Mouse (Mus musculus) forebrain, postnatal 0 days (tissue): ENCODE data around the gene Nle1. TPM values are rescaled to one million over a fixed set of nuclear protein-coding genes. Genes with fewer than 3 reads are reported as not detected.
A peak's percentile ranks its signal among the peaks of the same experiment; 100 is the strongest.

Experiments used
- ATAC-seq: fragments of 200-750 bp; cut with Nextera tagmentation; 2 replicates; pipeline ENCODE4 v1.8.0; 2017; ENCODE audit warnings: mild to moderate bottlenecking, moderate library complexity
- DNase-seq: peaks from one replicate; pipeline ENCODE4 v3.0.0-alpha.2; 2015
- H3K27ac ChIP-seq: fragments of 300-500 bp; sonication (generic); 2 replicates; pipeline ENCODE4 v1.5.1; 2014; ENCODE audit warnings: low read depth, mild to moderate bottlenecking, antibody characterized with exemption, low read length, moderate library complexity, mixed read lengths
- H3K27me3 ChIP-seq: fragments of 300-500 bp; sonication (generic); 2 replicates; pipeline ENCODE4 v1.6.1; 2014; ENCODE audit warnings: mild to moderate bottlenecking, low read length, mixed read lengths; ENCODE audit not compliant: insufficient read depth
- H3K36me3 ChIP-seq: fragments of 300-500 bp; sonication (generic); 2 replicates; pipeline ENCODE4 v1.6.1; 2014; ENCODE audit warnings: mild to moderate bottlenecking, moderate library complexity; ENCODE audit not compliant: insufficient read depth
- H3K4me1 ChIP-seq: fragments of 300-500 bp; sonication (generic); 2 replicates; pipeline ENCODE4 v1.6.1; 2014; ENCODE audit warnings: antibody characterized with exemption; ENCODE audit not compliant: insufficient read depth
- H3K4me2 ChIP-seq: fragments of 300-500 bp; sonication (generic); 2 replicates; pipeline ENCODE4 v1.6.1; 2014; ENCODE audit warnings: low read depth, mild to moderate bottlenecking, moderate library complexity
- H3K4me3 ChIP-seq: fragments of 300-500 bp; sonication (generic); 2 replicates; pipeline ENCODE4 v1.5.1; 2014; ENCODE audit warnings: low read depth, low read length, mixed read lengths
- H3K9ac ChIP-seq: fragments of 300-500 bp; sonication (generic); 2 replicates; pipeline ENCODE4 v1.6.1; 2014; ENCODE audit warnings: mild to moderate bottlenecking
- H3K9me3 ChIP-seq: fragments of 300-500 bp; sonication (generic); 2 replicates; pipeline ENCODE4 v1.6.1; 2016; ENCODE audit warnings: low read length
- CTCF ChIP-seq: sonication (generic); IDR thresholded peaks from 2 replicates; pipeline ENCODE4 v1.5.1; 2016; ENCODE audit warnings: antibody characterized with exemption, control low read depth, low read depth
- WGBS: fragments of 180-500 bp; shearing (Covaris S2); extraction: QIAGEN DNeasy Blood & Tissue Kit; methylation state at CpG from one replicate; pipeline ENCODE4 v1.1.7; 2014; 5-methylcytosine and 5-hydroxymethylcytosine counted together
- polyA plus RNA-seq: library from polyadenylated mRNA; unstranded; fragments of >200 nt; fragmentation: Nextera tagmentation; extraction: Ambion mirVana; gene quantifications from 2 replicates; pipeline ENCODE4 v1.2.1, GENCODE M21; 2015
- total RNA-seq: library from RNA; depleted of rRNA; stranded (reverse); fragments of >200 nt; gene quantifications from 2 replicates; pipeline ENCODE4 v1.2.3, GENCODE M21; 2014

Gene Nle1
- total and polyA plus RNA-seq, 2 experiments from 2014 or later, result 26.4 to 34.9 TPM

DNA sequence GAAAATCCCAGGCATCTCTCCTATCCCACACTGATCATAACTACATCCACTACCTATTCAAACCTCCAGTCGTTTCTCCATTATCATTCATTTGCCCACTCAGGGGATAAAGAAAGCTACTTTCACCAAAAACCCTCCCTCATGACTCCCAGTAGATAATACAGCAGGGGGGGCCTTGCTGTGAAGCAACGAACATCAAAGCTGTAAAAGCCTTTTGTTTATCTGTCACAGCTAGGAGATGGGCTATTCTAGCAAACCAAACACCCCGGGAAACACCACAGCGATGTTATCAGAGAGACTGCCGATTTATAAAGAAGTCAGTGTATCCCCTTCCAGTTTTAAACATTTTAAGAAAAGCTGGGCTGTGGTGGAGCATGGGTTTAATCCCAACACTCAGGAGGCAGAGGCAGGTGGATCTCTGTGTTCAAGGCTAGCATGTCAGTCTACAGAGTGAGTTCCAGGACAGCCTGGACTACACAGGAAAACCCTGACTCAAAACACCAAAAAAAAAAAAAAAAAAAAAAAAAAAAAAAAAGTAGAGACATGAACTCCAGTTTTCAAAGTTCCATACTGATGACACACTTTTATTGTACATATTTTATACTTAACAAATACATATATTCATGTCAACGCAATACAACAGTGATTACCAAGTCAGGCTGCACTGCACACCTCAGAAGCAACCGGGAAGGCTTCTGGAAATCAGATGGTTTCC is 41.2 kb downstream of the Nle1 start:
- Histone ChIP-seq H3K36me3 (no peaks in the 10 kb centered on the region), H3K4me1 (0 out of 2 replicates have a peak, but pooled peaks cover 9% of the 10 kb centered on the region), H3K9me3 (no peaks in the 10 kb centered on the region), H3K27ac (no peak overlapping the region), H3K9ac (no peak overlapping the region), H3K4me2 (no peak overlapping the region), H3K27me3 (no peaks in the 10 kb centered on the region), H3K4me3 (no peak overlapping the region)
- ATAC-seq, result no peak
- 31% methylated on average over 7 of the region's 7 CpGs for WGBS
- no peak for TF ChIP-seq CTCF
- no peak for DNase-seq

DNA sequence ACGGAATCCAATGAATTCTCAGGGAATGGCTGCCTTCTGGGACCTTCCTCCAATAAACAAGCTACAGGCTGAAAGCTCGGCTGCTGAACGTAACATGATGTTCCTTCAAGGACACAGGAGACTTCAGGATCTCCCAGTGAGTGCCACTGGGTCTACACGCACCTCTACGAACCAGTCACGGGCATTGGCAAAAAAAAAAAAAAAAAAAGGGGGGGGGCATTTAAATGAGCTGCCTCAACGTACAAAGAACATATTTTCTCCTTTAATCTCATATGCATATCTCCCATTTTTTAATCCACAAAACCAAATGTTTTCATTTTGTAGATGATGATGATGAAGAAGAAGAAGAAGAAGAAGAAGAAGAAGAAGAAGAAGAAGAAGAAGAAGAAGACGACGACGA is 42.3 kb downstream of the Nle1 start:
- DNase-seq, result no peak
- H3K9ac ChIP-seq, result no peak overlapping the region
- no peak overlapping the region for H3K27ac ChIP-seq
- TF ChIP-seq CTCF, result no peak
- no peaks in the 10 kb centered on the region for H3K9me3 ChIP-seq
- no peak overlapping the region for H3K4me3 ChIP-seq
- H3K4me2 ChIP-seq, result no peak overlapping the region
- 88% methylated on average over 10 of the region's 10 CpGs for WGBS
- no peaks in the 10 kb centered on the region for H3K27me3 ChIP-seq
- H3K36me3 ChIP-seq, result no peaks in the 10 kb centered on the region
- H3K4me1 ChIP-seq, result peaks cover 15% of the 10 kb centered on the region; the same call in 1 of the 2 replicates
- no peak for ATAC-seq

DNA sequence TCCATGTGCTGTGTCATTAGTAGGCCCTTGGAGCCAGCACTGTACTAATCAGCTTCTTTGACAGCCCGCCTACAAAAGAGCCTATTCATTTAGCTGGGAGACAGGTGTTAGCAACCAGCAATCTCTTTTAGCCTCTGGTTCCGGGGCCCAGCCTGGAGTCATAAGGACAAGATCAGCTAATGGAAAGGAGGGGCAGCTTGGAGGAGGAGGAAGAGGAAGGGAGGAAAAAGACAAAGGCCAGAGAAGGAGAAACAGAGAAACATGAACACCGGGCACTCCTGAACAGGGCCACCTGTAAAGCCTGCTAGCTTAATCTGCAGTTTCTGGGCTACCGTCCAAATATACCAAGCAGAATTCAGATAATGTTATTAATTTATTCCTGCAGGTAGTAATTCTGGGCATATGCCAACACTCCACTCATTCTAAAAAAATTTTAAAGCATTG is 44.7 kb downstream of the Nle1 start:
- Histone ChIP-seq H3K9ac (no peak overlapping the region), H3K4me1 (peaks cover 11% of the 10 kb centered on the region; the same call in 1 of the 2 replicates), H3K4me3 (no peak overlapping the region), H3K27ac (peak overlapping the region; percentile 50; the same call in 1 of the 2 replicates), H3K4me2 (no peak overlapping the region), H3K27me3 (no peaks in the 10 kb centered on the region), H3K36me3 (no peaks in the 10 kb centered on the region), H3K9me3 (no peaks in the 10 kb centered on the region)
- TF ChIP-seq CTCF, result no peak
- ATAC-seq (peak; percentile 73; the same call in 1 of the 2 replicates), DNase-seq (peak; percentile 40)
- 15% methylated on average over 4 of the region's 4 CpGs for WGBS

DNA sequence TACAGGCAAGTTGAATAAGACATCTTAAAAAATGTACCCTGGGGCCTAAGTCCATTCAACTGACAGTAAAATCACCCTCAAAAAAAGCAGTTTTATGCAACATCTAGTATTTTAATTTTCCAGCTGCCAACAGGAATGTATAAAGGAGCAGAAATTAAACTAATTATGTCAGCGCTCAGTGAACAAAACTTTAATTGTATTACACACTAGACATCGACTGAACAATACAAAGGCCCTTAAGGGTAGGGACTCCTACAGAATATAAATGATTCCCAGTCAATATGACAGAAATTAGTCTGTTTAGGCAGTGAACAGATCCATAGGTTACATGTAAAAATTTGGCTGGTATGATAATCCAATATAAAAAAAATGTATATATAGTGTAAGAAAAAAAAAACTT is 45.2 kb downstream of the Nle1 start:
- H3K27ac ChIP-seq, result no peak overlapping the region
- no peak overlapping the region for H3K4me3 ChIP-seq
- 17% methylated on average over 2 of the region's 2 CpGs for WGBS
- ATAC-seq (peak; percentile 55; the same call in 1 of the 2 replicates), DNase-seq (no peak)
- peaks cover 11% of the 10 kb centered on the region; the same call in 1 of the 2 replicates for H3K4me1 ChIP-seq
- no peaks in the 10 kb centered on the region for H3K27me3 ChIP-seq
- no peak overlapping the region for H3K4me2 ChIP-seq
- no peaks in the 10 kb centered on the region for H3K36me3 ChIP-seq
- no peak for TF ChIP-seq CTCF
- H3K9me3 ChIP-seq, result no peaks in the 10 kb centered on the region
- H3K9ac ChIP-seq, result no peak overlapping the region

DNA sequence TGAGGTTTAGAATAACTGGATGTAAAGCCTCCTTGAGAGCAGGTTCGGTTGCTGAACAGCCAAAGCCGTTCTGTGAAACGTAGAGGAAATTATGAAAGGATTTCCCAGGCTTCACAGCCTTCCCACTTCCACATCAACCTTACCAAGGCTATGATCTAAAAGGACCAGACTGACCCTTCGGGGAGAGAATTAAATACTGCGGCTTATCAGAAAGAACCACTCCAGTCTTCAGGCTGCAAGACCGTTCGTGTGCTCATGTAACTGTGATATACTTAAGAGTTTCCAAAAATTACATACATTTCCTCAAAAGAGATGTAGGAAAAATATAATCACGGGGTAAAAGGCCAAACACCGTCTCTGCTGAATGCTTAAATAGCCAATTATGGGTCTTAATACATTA is 45.6 kb downstream of the Nle1 start:
- ATAC-seq, result no peak; the same call in 1 of the 2 replicates
- H3K27ac ChIP-seq, result no peak overlapping the region
- H3K4me1 ChIP-seq, result peaks cover 11% of the 10 kb centered on the region; the same call in 1 of the 2 replicates
- no peaks in the 10 kb centered on the region for H3K36me3 ChIP-seq
- H3K4me2 ChIP-seq, result no peak overlapping the region
- no peak overlapping the region for H3K9ac ChIP-seq
- TF ChIP-seq CTCF, result no peak
- H3K27me3 ChIP-seq, result no peaks in the 10 kb centered on the region
- DNase-seq, result no peak
- H3K4me3 ChIP-seq, result no peak overlapping the region
- H3K9me3 ChIP-seq, result no peaks in the 10 kb centered on the region
- 23% methylated on average over 9 of the region's 9 CpGs for WGBS

DNA sequence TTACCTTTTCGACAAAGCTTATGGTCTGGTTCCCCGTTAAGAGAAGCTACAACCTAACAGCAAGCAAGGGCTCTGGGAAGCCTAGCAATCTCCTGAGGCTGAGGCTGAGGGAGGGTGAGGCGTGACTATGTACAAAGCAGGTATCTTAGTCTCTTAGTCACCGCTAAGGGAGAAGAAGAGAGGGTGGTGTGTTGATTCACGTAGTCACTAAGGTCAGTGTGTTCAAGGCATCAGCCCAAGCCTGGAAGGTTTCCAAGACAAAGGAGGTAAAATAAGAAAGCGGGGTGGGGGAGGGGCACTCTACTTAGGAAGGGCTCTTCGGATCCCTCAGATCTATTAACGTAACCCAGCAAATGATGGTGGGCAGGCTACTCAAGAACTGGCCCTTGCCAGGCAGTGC is 46.7 kb downstream of the Nle1 start:
- peaks cover 11% of the 10 kb centered on the region; the same call in 1 of the 2 replicates for H3K4me1 ChIP-seq
- no peak for TF ChIP-seq CTCF
- no peaks in the 10 kb centered on the region for H3K9me3 ChIP-seq
- H3K36me3 ChIP-seq, result no peaks in the 10 kb centered on the region
- no peak overlapping the region for H3K9ac ChIP-seq
- no peak overlapping the region for H3K4me3 ChIP-seq
- no peak overlapping the region for H3K4me2 ChIP-seq
- no peak overlapping the region for H3K27ac ChIP-seq
- 55% methylated on average over 8 of the region's 8 CpGs for WGBS
- no peaks in the 10 kb centered on the region for H3K27me3 ChIP-seq
- ATAC-seq, result no peak
- no peak for DNase-seq

DNA sequence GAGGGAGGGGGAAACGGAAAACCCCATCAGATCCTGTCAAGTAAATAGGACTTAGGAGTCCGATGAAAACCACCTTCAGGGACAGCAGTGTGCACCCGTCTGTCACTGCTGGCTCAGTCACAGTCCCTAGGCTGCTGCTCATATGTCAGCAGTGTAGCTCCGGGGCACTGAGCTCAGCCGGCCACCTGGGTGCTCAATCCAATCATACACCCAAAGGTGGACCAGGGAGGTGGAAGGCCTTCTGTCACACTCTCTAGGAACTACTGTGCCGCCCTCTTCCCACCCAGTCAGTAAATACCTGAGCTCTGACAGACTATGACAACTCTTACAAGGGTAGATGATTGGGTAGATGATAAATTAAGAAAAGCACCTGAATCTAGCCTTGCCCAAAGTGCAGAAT is 47.5 kb downstream of the Nle1 start:
- ATAC-seq (no peak), DNase-seq (no peak)
- TF ChIP-seq CTCF, result no peak
- WGBS, result 88% methylated on average over 6 of the region's 6 CpGs
- no peaks in the 10 kb centered on the region for H3K9me3 ChIP-seq
- H3K9ac ChIP-seq, result no peak overlapping the region
- H3K36me3 ChIP-seq, result no peaks in the 10 kb centered on the region
- no peak overlapping the region for H3K4me2 ChIP-seq
- H3K4me1 ChIP-seq, result peaks cover 11% of the 10 kb centered on the region; the same call in 1 of the 2 replicates
- no peaks in the 10 kb centered on the region for H3K27me3 ChIP-seq
- no peak overlapping the region for H3K4me3 ChIP-seq
- H3K27ac ChIP-seq, result no peak overlapping the region
